Mouse (Mus musculus) embryonic fibroblast, embryonic 13.5 days (primary cell): Measurements from ENCODE around the gene Tsc2.

ENCODE experiments used
- CTCF ChIP-seq: IDR thresholded peaks from 2 replicates; pipeline ENCODE4 v1.5.1; 2011; ENCODE audit warnings: mild to moderate bottlenecking, control low read depth, low read length, moderate library complexity, borderline replicate concordance; ENCODE audit not compliant: insufficient read depth
- POLR2A ChIP-seq: IDR thresholded peaks from 2 replicates; pipeline ENCODE4 v1.6.1; 2011; ENCODE audit warnings: low read depth, mild to moderate bottlenecking, control low read depth, low read length, moderate library complexity

DNA sequence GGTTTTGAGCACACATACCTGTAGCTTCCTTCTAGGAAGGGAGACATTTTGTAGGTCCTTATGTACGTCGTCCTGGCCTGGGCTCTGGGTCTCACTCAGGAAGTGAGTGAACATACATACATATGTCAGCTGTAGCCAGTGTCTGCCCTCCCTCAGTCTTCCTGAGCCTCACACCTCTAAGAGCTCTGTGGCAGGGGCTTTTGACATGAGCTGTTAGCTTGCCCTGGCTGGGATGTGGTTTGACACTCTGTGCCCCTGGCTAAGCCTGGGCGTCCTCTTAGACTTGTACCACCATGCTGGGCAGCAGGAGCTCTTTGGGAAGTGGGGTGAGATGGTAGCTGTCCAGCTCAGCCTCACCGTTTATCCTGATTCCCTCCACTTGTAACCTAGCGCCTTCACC lies 38.9 kb upstream of the Tsc2 start:
- TF ChIP-seq POLR2A, result no peak
- no peak for TF ChIP-seq CTCF
